Mouse (Mus musculus): Measurements from ENCODE around the gene Prkcb. TPM values are rescaled to one million over a fixed set of nuclear protein-coding genes. Genes with fewer than 3 reads are reported as not detected.

Gene Prkcb
- total RNA-seq, 4 experiments from 2014 or later, result 870 to 1,138 (median 953) TPM

GRCm38 (mm10) chr7:122452671-122453070, 164.1 kb downstream of the Prkcb start:
- no peak for DNase-seq (ENCODE audit: low spot score in 2 of 2)

GRCm38 (mm10) chr7:122459203-122459965, 170.8 kb downstream of the Prkcb start:
- DNase-seq (ENCODE audit: low spot score in 2 of 2), result peak; percentile 48 to 88

GRCm38 (mm10) chr7:122460020-122460419, 171.5 kb downstream of the Prkcb start:
- DNase-seq (ENCODE audit: low spot score in 2 of 2), result no peak

DNA sequence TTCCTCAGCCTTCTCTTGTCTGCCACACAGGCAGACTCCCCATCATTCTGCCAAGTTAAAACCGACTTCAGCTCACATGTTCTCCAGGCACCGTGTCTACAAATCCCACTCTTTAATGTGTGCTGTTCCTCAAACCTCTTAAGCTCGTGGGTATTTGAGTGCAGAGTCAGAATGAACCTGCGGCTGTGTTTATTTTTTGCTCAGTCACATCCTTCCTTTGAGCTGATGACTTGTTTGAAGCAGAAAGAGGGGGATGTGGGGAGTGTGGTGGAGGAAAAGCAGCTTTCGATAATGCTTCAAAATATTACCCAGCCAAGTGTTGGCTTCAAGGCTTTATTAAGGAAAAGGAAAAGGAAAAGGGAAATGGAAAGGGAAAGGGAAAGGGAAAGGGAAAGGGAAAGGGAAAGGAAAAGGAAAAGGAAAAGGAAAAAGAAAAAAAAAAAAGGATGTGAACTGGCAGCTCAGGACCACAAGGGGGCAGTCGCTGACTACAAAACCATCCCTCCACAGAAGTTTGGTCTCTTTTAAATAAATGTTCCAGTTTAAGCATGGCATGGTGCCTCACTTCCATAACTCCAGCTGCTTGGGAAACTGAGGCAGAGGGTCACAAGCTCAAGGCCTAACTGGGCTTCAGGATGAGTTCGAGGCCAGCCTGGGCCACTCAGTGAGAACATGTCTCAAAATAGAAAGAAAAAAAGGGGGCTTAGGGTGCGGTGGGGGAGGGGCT, 177.4 kb downstream of the Prkcb start:
- DNase-seq (ENCODE audit: low spot score in 2 of 2), result no peak

DNA sequence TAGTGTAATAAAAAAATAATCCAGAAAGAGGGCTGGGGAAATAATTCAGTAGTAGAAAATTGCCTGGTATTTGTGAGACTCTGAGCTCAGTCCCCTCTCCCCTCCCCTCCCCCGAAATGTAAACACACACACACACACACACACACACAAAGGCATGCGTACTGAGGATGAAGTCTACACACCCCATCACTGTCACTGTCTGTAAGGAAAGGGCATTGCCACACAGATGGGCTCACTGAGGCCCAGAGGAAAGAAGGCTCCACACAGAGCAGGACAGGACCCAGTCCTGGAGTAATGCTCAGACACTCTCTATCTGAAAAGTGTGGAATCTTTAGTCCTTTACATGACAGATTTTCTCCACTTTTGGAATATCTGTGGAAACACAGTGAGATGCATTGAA, 178.2 kb downstream of the Prkcb start:
- DNase-seq (ENCODE audit: low spot score in 2 of 2), result no peak

DNA sequence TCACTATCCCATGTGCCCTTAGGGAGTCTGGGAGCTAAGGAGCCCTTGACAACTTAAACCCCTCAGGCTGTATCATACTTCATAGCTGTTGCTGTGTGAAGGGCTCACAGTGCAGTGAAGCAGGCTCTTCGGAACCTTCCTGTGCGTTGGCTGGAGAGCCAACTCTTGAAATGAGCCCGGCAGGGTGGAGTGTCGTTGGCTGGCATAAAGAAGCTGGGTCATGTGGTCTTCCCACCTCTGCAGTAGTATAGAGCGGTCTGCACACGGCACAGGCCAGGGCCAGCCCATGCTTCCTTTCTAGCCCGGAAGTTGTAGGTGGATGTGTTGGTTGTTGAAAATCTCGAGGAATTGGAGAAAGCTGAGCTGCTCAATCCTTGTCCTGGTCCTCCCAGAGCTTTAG, 179.3 kb downstream of the Prkcb start:
- DNase-seq (ENCODE audit: low spot score in 2 of 2), result no peak

DNA sequence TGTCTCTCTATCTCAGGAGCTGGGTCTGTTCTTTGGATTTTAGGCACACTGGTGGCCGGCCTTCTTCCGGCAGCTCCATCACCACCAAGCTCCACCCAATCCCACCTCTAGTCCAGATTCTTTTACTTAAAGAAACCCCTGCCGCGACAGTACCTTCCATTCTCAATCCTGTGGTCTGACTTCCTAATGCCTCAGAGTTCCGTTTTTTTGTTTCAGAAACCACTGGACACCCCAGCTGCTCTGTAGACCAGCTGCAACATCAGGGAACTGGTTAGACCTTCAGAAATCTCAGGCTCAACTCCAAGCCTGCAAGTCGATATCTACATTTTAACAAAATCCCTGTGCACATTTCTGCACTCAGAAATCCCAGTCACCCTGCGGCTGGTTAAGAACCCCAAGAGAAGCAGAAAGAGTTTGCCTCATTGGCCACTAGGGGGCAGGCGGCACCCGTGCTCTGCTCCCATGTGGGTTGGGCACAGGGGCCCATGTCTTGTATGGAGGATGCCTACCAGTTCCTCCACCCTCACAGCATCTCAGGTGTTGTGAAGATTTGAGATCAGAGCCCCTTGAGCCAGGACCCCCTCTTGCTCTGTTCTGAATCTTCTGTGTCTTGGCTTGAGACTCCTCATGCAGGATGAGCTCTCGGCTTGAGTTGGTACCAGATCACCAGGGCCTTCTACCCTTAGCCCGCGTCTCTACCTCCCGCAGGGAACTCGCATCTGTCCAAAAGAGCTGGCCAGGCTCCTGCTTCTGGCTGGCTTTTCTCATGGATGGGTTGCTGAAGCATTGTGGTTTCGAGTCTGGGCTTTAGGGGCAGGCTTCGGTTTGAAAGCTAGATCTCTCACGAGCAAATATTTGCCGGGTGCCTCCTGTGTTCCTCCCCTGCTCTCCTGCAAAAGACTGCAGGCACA, 182.1 kb downstream of the Prkcb start:
- DNase-seq (ENCODE audit: low spot score in 2 of 2), result peak; percentile 49 to 62

GRCm38 (mm10) chr7:122472223-122472622, 183.7 kb downstream of the Prkcb start:
- no peak for DNase-seq (ENCODE audit: low spot score in 2 of 2)

DNA sequence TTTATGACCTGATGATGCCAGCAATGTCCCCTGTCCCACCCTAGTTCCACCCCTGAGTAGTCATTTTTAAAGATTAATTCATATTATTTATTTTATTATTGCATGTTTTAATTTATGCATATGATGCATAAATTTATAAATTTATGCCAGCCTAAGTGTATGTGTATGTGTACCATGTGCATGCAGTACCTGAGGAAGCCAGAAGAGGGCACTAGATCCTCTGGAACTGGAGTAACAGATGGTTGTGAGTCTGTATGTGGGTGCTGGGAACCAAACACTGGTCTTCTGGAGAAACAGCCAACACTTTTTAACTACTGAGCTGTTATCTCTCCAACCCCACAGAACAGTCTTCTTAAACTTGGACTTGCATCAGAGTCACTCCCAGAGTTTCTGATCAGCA, 186.5 kb downstream of the Prkcb start:
- no peak for DNase-seq (ENCODE audit: low spot score in 2 of 2)

DNA sequence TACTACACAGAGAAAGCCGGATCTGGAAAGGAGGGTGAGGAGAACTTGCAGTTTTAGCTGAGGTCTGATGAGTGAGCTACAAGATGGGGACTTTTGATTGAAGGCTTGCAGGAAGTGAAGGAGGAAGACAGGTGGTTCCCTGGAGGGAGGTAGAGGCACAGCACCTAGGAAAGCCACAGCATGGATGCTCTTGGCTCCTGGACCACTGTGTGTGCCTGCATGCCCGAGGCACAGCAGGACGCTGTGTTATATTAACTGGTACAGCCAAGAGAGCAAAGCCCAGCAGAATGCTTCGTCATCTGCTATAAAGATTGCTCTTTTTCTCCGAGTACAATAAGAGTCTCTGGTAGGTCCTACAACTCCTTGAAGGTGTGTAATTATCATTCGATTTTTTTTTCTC, 188.1 kb downstream of the Prkcb start:
- DNase-seq (ENCODE audit: low spot score in 2 of 2), result no peak

- DNase-seq (ENCODE audit: low spot score in 2 of 2), result no peak
Measured at GRCm38 (mm10) chr7:122477118-122477517, 188.6 kb downstream of the Prkcb start.

DNA sequence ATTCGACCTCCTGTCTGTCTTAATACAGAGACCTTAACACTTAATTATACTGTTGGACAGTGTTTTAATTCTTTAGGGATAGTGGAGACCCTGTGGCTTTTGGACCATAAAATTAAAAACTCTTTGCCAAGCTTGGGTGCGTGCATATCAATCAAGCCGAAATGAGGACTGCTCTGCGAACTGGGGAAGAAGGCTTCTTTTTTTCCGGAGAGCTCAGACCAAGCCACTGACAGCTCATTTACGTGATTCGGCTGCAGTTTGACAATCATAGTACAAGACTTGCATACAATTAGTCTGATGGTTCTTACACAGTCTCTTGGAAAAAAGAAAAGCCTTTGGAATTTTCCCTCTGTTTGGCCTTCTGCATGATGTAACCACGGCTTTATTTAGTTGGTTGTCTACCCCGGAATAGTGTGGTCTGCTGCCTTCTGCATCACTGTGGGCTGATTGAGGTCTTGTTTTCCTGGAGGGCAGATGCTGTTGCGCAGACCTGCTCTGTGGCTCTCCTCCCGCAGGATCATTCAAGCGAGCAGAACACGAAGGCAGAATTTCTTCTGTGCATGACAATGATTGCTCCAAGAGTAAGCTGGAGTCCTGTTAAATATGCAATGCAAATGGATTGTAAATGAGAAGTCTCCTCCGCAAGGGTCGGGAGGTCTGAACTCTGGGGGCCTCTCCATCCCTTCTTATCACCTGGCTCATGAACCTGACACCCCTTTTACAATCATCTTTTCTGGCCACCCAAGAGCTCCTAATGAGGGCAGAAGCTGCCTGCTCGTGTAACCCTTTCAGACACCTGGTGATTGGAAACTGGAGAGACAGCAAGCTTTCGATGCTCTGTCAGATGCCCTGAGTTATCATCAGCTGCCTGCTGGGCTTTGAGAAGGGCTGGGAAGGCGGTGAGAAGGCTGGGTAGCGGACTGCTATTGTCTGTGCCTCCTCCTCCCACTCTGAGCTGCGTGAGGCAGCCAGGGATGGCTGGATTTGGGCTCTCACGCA, 189.3 kb downstream of the Prkcb start:
- DNase-seq (ENCODE audit: low spot score in 2 of 2), result no peak

DNA sequence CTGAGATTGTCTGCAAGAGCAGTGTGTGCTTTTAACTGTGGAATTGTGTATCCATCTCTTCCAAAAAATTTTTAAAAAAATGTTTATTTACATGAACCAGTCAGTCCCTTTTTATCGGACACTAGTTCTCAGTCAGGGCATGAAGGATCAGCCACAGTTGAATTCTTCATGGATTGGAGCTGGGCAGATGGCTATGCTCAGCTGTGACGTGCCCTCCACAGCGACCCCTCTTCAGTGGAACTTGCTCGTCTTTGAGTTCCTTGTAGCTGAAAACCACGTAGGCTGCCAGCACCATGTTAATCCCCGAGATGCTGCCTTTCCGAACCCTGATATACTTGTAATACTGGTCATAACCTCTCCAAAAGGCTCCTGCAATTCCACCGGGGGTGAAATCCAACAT, 195.4 kb downstream of the Prkcb start:
- DNase-seq (ENCODE audit: low spot score in 2 of 2), result no peak

GRCm38 (mm10) chr7:122487929-122488571, 199.5 kb downstream of the Prkcb start:
- no peak for DNase-seq (ENCODE audit: low spot score in 2 of 2)

DNA sequence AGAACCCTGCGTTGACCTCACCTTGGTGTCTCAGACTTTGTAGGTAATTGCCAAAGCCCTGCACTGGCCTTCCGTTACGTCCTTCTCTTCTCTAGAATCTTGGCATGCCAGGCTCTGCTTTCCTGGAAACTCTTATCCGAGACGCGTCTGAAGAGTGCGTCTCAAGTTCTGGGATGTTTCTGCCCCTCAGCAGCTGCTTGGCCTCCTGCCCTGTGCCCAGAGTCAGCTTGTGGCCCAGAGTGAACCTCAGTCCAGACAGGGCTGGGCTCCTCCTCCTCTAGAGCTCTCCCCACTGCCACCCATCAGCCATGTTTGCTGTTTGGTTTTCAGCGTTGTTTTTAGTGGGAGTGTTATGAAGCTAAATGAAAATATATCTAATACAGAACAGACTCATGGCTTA, 203.5 kb downstream of the Prkcb start:
- no peak for DNase-seq (ENCODE audit: low spot score in 2 of 2)

GRCm38 (mm10) chr7:122492936-122493335, 204.4 kb downstream of the Prkcb start:
- no peak for DNase-seq (ENCODE audit: low spot score in 2 of 2)

- DNase-seq (ENCODE audit: low spot score in 2 of 2), result no peak
Measured at GRCm38 (mm10) chr7:122494088-122494487, 205.5 kb downstream of the Prkcb start.

DNA sequence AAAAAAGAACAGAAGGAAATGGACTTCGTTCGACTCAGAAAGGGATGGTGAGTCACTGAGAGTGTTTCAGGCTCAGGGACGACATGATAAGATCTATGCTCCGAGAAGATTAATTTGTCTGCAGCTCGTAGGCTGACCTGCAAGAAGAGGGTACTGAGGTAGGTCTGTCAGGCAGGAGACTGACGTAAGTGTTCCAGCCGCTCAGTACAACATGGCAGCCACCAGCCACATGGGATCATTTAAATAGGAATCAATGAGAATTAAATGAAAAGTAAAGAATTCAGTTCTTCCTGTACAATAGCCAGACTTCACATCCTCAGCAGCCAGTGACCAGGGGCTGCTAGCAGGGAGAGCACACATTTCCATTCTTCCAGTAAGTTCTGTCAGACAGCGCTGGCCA, 209.0 kb downstream of the Prkcb start:
- DNase-seq (ENCODE audit: low spot score in 2 of 2), result no peak

GRCm38 (mm10) chr7:122498461-122498860, 209.9 kb downstream of the Prkcb start:
- DNase-seq (ENCODE audit: low spot score in 2 of 2), result no peak
